ENCODE assay signal across 18 mouse cellular contexts in genomic region chr8:105983406-105983805, GRCm38 (mm10). TPM values are rescaled to one million over a fixed set of nuclear protein-coding genes. Genes with fewer than 3 reads are reported as not detected.
"Had no signal": no experiment of that assay in that cellular context is flagged by ENCODE, and none has a peak within 500 bp of the region (broad histone marks: within the 10 kb centered on the region; RNA-seq: fewer than 3 reads in every experiment).

No protein-coding gene starts in this region.

RNA-seq across cellular contexts. Expression of gene Dpep3, which starts 4.2 kb away (rescaled TPM):
- total RNA-seq: midbrain, postnatal 0 days had no signal
- polyA plus RNA-seq: liver, embryonic 13.5 days; liver, embryonic 15.5 days; liver, postnatal 0 days; lung, embryonic 15.5 days; lung, postnatal 0 days; midbrain, embryonic 11.5 days; midbrain, embryonic 13.5 days; midbrain, embryonic 15.5 days; midbrain, postnatal 0 days; myocyte; neural tube, embryonic 11.5 days; neural tube, embryonic 13.5 days; neural tube, embryonic 15.5 days; stomach, embryonic 15.5 days; stomach, postnatal 0 days had no signal

RNA-seq across cellular contexts. Expression of gene Dpep2nb, which starts 22.4 kb away (rescaled TPM):
- total RNA-seq: midbrain, postnatal 0 days had no signal
- polyA plus RNA-seq: liver, embryonic 13.5 days; liver, embryonic 15.5 days; liver, postnatal 0 days; lung, adult 2 months; lung, embryonic 15.5 days; lung, postnatal 0 days; midbrain, embryonic 11.5 days; midbrain, embryonic 13.5 days; midbrain, postnatal 0 days; myocyte; neural tube, embryonic 11.5 days; spleen, adult 2 months; stomach, embryonic 15.5 days; stomach, postnatal 0 days; thymus, adult 2 months had no signal
